Mouse (Mus musculus) layer of hippocampus, adult 8-10 months (tissue): Measurements from ENCODE around the gene Nup153. TPM values are rescaled to one million over a fixed set of nuclear protein-coding genes. Genes with fewer than 3 reads are reported as not detected.

ENCODE experiments used
- DNase-seq, 2 experiments: peaks; one replicate each; pipeline ENCODE4 v3.0.0; 2022; ENCODE audit warnings: low spot score in 2 of 2
- total RNA-seq, 4 experiments: library from RNA; stranded (reverse); gene quantifications; 2 replicates each; pipeline ENCODE4 v1.2.4; 2022

The Nup153 gene
- total RNA-seq, 4 experiments from 2014 or later, result 47.5 to 57.8 (median 54.0) TPM

DNA sequence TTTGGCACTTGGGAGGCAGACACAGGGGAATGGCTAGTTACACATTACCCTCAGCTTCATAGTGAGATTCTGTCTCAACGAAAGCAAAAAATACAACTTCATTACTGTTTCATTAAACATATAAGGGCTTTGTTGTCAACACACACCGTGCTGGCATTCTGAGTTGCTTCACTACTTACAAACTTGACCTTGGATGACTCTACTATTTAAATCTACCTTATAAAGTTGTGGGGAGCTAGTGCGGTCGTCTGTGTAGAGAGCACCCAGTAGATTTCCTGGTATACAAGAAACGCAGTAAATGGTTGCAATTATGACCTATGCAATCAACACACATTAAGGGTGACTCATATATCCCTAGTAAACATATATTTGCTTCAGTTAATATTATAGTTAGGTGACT lies 671 bp upstream of the Nup153 start:
- DNase-seq, result no peak

DNA sequence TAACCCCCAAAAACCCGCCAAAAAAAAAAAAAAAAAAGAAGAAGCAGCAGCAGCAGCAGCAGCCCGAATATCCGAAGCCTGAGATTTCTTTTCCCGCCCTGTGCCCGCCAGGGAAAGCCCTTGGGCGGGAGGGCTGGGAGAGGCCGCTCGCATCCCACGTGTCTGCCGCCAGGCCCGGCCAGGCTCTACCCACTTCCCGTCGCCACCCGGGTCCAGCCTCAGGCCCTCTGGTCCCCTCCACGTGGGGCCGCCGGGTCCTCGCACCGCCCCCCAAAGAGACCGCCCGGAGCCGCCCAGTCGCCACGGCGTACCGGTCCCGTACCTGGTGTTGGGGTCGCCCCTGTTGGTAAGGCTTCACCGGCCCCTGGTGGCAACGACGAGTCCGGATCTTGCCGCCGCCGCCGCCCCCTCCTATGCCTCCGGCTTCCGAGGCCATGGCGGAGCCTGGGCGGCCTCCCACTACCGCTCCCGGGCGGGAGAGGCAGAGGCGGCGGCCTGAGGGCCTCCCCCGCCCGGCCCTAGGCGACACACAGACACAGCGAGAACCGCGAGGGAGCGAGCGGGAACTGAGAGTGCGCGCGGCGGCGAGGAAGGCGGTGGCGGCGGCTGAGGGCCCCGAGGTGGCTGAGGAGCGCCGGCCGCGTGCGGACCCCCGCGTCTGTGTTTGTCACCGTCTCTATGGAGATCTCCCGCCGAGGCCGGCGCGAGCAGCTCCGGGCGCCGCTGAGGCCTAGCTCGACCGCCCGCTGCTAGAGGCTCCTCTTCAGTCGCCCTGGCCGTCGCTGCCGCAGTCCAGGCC lies 503 bp downstream of the Nup153 start:
- peak in 1 of 2 experiments; percentile 30 for DNase-seq

DNA sequence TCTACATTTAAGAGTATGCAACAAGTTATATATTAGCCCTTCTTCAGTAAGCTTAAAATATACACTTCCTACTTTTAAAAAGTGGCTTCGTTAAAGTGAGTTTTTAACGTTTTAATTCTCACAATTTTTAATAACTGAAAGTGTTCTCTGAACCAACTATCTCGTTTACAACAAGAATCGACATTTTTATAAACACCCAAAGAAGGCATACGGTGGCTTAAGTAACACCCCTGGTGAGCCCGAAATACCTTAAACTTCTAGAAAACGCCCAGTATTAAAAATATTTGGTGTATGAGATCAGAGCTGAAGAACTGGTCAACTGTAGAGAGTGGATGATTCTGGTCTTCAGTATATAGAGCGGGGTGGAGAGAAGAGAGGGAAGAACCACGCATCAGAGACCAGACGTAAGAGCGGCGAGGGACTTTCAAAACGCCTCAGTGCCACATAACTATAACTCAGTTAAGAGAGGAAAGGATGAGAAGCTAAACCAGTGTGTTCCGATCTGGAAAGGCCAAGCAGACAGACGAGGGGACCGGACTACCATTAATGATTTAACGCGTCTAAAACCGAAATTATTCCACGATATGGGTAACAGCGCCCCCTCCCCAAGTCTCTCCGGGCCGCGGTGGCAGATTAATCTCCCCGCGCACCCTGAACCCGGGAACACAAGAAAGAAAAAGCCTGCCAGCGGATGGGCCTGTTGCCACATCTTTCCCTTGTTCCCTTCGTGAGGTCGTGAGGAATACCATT lies 1.3 kb downstream of the Nup153 start:
- no peak for DNase-seq

DNA sequence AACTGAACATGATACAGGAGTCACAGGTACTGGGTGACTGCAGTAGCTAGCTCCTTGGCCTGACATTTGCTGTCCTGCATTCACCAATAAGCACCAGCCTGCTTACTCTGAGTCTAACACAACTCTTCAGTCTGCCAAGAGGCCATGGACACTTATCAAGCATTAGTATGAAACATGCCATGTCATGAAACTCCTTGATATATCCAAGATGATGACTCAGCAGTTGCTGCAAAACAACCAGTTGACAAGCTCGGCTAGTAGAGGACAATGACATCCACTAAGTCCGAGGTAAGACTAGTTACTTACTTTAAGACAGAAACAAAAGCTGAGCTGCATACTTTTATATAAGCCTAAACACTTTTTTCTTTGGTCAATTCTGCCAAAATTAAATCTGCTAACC lies 2.5 kb downstream of the Nup153 start:
- DNase-seq, result no peak

GRCm38 (mm10) chr13:46724371-46724770 lies 3.4 kb downstream of the Nup153 start:
- no peak for DNase-seq

- DNase-seq, result no peak
These were observed 6.7 kb downstream of the Nup153 start for GRCm38 (mm10) chr13:46721009-46721408.

- DNase-seq, result no peak
These were observed 8.8 kb downstream of the Nup153 start for GRCm38 (mm10) chr13:46718893-46719400.

DNA sequence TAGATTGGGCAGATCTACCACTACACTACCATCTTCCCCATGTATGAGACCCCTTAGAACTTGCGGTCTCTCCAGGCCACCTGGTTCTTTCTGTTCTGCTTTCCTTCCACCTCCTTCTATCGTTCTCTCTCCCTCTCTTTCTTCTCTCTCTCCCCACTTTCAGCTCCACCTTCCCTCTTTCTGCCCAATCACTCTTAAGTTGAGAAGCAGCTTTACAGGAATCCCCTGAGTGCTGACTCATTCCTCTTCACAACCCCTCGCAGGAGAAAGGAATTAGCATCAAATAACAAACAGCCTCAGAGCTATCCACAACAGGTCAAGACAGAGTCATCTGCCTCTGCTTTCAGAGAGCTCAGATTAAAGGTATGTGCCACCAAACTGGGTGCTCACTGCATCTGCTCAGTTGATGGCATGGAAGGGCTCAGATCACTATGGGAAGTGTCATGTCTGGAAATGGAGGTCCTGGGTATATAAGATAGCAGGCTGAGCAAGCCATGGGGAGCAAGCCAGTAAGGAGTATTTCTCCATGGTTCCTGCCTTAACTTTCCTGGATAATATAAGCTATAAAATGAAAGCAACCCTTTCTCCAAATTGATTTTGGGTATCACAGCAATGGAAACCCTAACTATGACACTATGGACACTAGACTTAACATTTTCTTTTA lies 11.6 kb downstream of the Nup153 start:
- no peak for DNase-seq

DNA sequence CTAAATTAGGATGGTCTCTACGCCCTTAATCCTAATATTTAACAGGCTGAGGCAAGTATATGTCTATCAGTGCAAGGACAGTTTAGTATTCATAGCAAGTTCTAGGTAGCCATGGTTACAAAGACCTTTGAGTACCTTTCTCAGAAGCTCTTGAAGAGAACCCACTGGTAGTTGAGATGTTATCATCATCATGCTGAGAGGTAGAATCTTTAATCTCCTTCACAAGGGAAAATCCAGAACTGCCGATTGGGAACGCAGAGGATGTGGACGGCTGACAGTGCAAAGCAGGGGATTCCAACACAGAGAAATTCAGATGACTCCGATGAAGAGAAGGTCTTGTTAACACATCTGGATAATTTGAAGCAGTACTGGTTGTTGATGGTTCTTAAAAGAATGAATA lies 14.3 kb downstream of the Nup153 start:
- DNase-seq, result no peak

- DNase-seq, result no peak
These were observed 24.6 kb downstream of the Nup153 start for GRCm38 (mm10) chr13:46703138-46703537.

DNA sequence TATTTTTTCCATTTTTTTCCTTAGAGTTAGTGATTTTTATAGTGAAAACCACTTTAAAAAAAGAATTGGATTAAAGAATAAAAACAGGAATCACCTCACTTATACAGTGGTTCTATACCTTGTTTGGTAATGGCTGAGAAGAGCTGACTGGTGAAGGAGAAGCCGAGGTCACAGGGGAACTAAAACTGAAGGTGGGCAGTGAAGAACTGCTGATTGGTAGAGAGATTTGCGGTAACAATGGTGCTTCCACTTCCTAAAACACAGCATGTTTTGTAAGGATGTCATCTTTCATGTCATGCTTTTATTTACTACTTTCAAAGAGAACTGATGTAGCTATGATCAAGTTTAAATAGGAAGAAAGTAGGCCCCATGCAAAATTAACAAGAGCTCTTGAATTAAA lies 26.3 kb downstream of the Nup153 start:
- no peak for DNase-seq

GRCm38 (mm10) chr13:46699372-46699771 lies 28.4 kb downstream of the Nup153 start:
- DNase-seq, result no peak

GRCm38 (mm10) chr13:46696788-46697187 lies 31.0 kb downstream of the Nup153 start:
- DNase-seq, result no peak

- DNase-seq, result no peak
These were observed 31.8 kb downstream of the Nup153 start for GRCm38 (mm10) chr13:46695932-46696331.

DNA sequence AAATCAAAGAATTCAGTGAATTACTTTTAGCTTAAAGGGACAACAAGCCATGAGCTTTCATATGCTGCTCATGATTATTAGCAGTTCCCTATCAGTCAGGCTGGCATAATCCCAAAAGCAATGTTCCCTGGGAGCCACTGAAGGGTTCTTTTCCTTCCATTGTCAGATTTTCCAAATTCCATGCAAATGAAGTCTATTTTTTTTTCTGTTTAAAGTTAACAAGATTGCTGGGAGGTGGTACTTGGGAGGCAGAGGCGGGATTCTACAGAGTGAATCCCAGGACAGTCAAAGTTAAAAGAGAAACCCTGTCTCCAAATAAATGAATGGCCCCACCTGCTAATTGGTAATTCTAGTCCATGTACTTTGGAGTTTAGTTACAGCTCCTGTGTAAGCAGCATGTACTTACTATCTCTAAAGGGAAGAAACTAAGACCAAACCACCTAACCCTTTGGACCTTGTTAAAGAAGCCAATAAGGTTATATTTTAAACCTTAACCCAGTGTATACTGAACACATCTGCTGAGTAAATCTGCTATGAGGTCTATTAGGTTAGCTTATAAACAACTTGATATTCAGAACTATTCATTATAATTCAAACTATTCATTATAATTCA lies 32.3 kb downstream of the Nup153 start:
- DNase-seq, result no peak

- DNase-seq, result no peak
These were observed 37.0 kb downstream of the Nup153 start for GRCm38 (mm10) chr13:46690559-46691241.

GRCm38 (mm10) chr13:46683370-46683769 lies 44.4 kb downstream of the Nup153 start:
- no peak for DNase-seq

DNA sequence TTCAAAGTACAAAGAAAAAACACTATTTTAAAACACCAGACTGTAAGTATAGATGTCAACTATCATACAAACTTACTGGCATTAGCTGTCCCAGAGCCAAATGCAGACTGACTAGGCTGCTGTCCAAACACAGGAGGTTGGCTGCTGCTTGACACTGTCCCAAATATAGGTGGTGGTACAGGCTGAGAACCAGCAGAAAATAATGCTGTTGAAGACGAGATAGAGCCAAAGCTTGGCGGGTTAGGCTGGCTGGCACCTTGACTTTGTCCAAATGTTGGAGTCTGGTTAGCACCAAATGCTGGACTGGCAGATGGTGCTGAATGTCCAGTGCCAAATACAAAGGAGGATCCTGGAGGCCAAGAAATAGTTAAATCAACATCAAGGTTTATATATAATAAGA lies 44.8 kb downstream of the Nup153 start:
- no peak for DNase-seq

DNA sequence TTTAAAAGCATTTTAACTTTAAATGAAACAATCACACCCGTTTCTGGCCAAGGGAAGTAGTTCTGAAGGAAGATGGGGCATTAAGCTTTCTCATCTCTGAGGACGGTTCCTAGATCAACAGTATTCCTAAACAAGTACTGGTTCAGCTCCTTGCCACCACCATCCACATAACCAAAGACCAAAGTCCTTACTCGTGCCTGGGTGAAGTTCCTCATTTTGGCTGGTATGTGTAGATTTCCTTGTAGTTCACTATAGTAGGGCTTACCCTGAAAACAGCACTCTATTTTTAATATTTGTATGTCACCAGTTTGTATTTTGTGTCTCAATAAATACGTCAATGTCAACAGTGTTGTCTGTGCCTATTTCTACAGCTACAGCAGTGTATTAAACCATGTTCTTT lies 50.0 kb downstream of the Nup153 start:
- DNase-seq, result no peak

DNA sequence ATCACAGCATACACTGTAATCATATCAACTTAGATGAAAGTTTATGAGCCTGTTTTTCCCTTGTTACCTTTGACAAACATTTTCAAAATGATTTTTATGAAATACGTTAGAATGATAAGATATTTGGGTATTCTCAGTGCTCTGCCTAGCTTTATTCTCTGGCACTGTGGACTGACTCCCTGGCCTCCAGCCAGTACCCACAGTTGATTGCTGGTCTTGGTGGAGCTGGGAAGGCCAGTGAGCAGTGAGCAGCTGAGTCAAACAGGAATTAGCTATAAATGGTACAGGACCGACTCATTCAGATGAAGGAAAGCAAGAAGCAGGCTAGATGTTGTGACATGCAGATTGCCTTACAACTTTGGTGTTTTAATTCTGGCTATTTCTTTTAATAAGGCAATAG lies 53.1 kb downstream of the Nup153 start:
- DNase-seq, result no peak

DNA sequence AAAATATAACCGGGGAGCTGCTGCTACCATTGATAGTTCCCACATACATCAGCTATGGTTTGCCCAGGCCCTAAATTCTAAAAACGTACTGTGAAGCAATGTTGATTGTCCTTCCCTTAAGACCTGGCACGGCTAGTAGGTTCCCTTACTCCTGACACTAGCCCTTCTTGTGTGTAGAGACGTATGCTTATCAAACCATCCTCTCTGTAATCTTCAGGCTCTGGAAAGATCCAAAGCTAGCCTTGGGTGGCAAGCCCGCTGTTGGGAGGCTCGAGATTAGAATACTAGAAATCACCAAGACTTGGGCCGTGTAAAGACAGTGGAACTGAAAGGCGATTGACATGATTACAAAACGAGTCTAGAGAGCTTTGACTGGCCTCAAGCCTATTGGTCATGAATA lies 57.2 kb downstream of the Nup153 start:
- DNase-seq, result no peak
